Mouse (Mus musculus) liver, embryonic 12.5 days (tissue): ENCODE measurements around the gene Il18. TPM values are rescaled to one million over a fixed set of nuclear protein-coding genes. Genes with fewer than 3 reads are reported as not detected.

ENCODE experiments used
- ATAC-seq: fragments of 200-750 bp; cut with Nextera tagmentation; 2 replicates; pipeline ENCODE4 v1.8.0; 2017; ENCODE audit warnings: moderate number of reproducible peaks, mild to moderate bottlenecking, moderate library complexity
- H3K27ac ChIP-seq: fragments of 300-500 bp; sonication (generic); 2 replicates; pipeline ENCODE4 v1.5.1; 2016; ENCODE audit warnings: mild to moderate bottlenecking
- H3K27me3 ChIP-seq: fragments of 300-500 bp; sonication (generic); replicated peaks from 2 replicates; pipeline ENCODE4 v1.6.1; 2016; ENCODE audit warnings: mild to moderate bottlenecking, moderate library complexity
- H3K36me3 ChIP-seq: fragments of 300-500 bp; sonication (generic); 2 replicates; pipeline ENCODE4 v1.6.1; 2016; ENCODE audit warnings: mild to moderate bottlenecking, moderate library complexity
- H3K4me1 ChIP-seq: fragments of 300-500 bp; sonication (generic); 2 replicates; pipeline ENCODE4 v1.6.1; 2016
- H3K4me2 ChIP-seq: fragments of 300-500 bp; sonication (generic); 2 replicates; pipeline ENCODE4 v1.6.1; 2016; ENCODE audit warnings: mild to moderate bottlenecking, moderate library complexity
- H3K4me3 ChIP-seq: fragments of 300-500 bp; sonication (generic); 2 replicates; pipeline ENCODE4 v1.5.1; 2016; ENCODE audit warnings: mild to moderate bottlenecking, moderate library complexity
- H3K9ac ChIP-seq: fragments of 300-500 bp; sonication (generic); 2 replicates; pipeline ENCODE4 v1.6.1; 2016; ENCODE audit warnings: mild to moderate bottlenecking, moderate library complexity
- H3K9me3 ChIP-seq: fragments of 300-500 bp; sonication (generic); replicated peaks from 2 replicates; pipeline ENCODE4 v1.6.1; 2016; ENCODE audit warnings: mild to moderate bottlenecking, moderate library complexity
- WGBS: fragments of 180-500 bp; shearing (Covaris S2); methylation state at CpG from one replicate; pipeline ENCODE4 v1.1.7; 2016; ENCODE audit not compliant: insufficient replicate concordance; 5-methylcytosine and 5-hydroxymethylcytosine counted together
- polyA plus RNA-seq: library from polyadenylated mRNA; unstranded; fragments of >200 nt; fragmentation: Nextera tagmentation; extraction: Ambion mirVana; gene quantifications from 2 replicates; pipeline ENCODE4 v1.2.1, GENCODE M21; 2016

The Il18 gene
- polyA plus RNA-seq, 1 experiment from 2014 or later: 3.1 TPM

GRCm38 (mm10) chr9:50555094-50555446 is 443 bp downstream of the Il18 start, which contains the start of gene Bco2:
Gene Bco2 (minus strand): TSS chr9:50555181.
- Histone ChIP-seq H3K27ac (no peak within 1 kb of the TSS), H3K36me3 (no peaks in the 10 kb centered on the region), H3K4me2 (peak within 1 kb of the TSS; percentile 22), H3K9me3 (no peaks in the 10 kb centered on the region), H3K4me1 (no peaks in the 10 kb centered on the region), H3K27me3 (0 out of 2 replicates have a peak, but pooled peaks cover 3% of the 10 kb centered on the region), H3K4me3 (peak within 1 kb of the TSS; percentile 9; the same call in 1 of the 2 replicates), H3K9ac (no peak within 1 kb of the TSS)
- ATAC-seq: no peak
- 52% methylated on average over 2 of the region's 2 CpGs for WGBS

- Histone ChIP-seq H3K27me3 (peaks cover 7% of the 10 kb centered on the region; the same call in 1 of the 2 replicates), H3K9ac (no peak within 1 kb of the TSS), H3K27ac (no peak within 1 kb of the TSS), H3K4me3 (no peak within 1 kb of the TSS), H3K4me1 (no peaks in the 10 kb centered on the region), H3K4me2 (no peak within 1 kb of the TSS), H3K36me3 (no peaks in the 10 kb centered on the region), H3K9me3 (no peaks in the 10 kb centered on the region)
- ATAC-seq: no peak
- 79% methylated on average over 38 of the region's 38 CpGs for WGBS
Measured at GRCm38 (mm10) chr9:50561145-50561917, 6.7 kb downstream of the Il18 start, which contains the start of gene Tex12. Gene Tex12 (minus strand): TSS chr9:50561325.

DNA sequence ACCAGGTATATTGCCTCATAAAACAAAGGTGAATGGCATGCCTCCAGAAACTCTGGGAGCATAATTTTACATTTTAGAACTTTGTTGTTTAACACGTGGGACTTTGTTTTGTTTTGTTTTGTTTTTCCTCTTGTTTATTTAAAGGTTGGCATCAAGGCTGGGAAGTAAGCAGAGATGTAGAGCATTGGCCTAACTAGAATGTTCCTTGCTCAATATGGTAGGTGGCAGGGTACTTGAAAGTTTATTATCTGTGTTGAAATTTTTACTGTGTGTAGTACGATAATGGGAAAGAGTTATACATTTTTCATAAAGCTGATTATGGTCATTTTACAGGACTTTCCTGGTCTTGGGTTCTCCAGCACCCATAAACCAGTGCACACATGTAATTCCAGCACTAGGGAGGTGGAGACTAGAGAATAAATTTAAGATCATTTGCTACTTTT is 7.3 kb downstream of the Il18 start:
- Histone ChIP-seq H3K4me1 (no peaks in the 10 kb centered on the region), H3K27ac (no peak overlapping the region), H3K27me3 (peaks cover 7% of the 10 kb centered on the region; the same call in 1 of the 2 replicates), H3K4me2 (no peak overlapping the region), H3K9me3 (no peaks in the 10 kb centered on the region), H3K4me3 (no peak overlapping the region), H3K9ac (no peak overlapping the region), H3K36me3 (no peaks in the 10 kb centered on the region)
- no peak for ATAC-seq
- WGBS: 67% methylated on average over 2 of the region's 2 CpGs

DNA sequence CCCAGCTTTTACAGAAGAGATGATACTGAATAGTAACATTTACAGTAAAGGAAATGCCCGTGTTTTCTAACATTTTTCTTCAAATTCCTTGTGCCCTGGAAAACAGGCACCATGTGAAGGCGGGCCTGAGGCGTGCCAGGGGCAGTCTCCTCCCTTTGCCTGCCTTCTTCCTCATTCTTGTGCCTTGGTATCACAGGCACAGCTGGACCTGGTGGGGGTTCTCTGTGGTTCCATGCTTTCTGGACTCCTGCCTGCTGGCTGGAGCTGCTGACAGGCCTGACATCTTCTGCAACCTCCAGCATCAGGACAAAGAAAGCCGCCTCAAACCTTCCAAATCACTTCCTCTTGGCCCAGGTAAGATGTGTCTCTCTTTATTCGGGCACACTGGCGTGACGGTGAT is 10.5 kb downstream of the Il18 start:
- Histone ChIP-seq H3K36me3 (no peaks in the 10 kb centered on the region), H3K4me3 (no peak overlapping the region), H3K9ac (no peak overlapping the region), H3K4me1 (no peaks in the 10 kb centered on the region), H3K4me2 (no peak overlapping the region), H3K9me3 (no peaks in the 10 kb centered on the region), H3K27me3 (peaks cover 7% of the 10 kb centered on the region; the same call in 1 of the 2 replicates), H3K27ac (no peak overlapping the region)
- WGBS: 56% methylated on average over 7 of the region's 7 CpGs
- no peak for ATAC-seq

- no peaks in the 10 kb centered on the region for H3K4me1 ChIP-seq
- H3K27me3 ChIP-seq: peaks cover 2% of the 10 kb centered on the region; the same call in 1 of the 2 replicates
- no peak for ATAC-seq
- 29% methylated on average over 4 of the region's 4 CpGs for WGBS
- H3K9me3 ChIP-seq: no peaks in the 10 kb centered on the region
- H3K4me2 ChIP-seq: no peak overlapping the region
- H3K9ac ChIP-seq: no peak overlapping the region
- H3K4me3 ChIP-seq: no peak overlapping the region
- no peak overlapping the region for H3K27ac ChIP-seq
- H3K36me3 ChIP-seq: no peaks in the 10 kb centered on the region
Measured at GRCm38 (mm10) chr9:50565940-50566339, 11.3 kb downstream of the Il18 start.

DNA sequence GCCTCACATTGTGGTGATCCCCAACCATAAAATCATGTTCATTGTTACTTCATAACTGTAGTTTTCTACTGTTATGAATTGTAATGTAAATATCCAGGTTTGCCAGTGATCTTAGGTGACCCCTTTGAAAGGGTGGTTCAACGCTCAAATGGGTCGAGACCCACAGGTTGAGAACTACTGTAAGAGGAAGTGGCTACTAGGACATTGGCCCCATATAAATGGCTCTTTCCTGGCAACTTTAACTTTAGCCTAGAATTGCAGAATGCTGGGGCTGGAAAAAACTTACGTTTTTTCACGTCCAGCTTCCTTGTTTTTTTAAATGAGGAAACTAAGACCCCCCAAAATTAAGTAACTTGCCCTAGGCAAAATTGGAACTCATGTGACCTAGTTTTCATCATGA is 12.7 kb downstream of the Il18 start:
- Histone ChIP-seq H3K27me3 (no peaks in the 10 kb centered on the region), H3K4me1 (no peaks in the 10 kb centered on the region), H3K4me2 (no peak overlapping the region), H3K9me3 (no peaks in the 10 kb centered on the region), H3K27ac (no peak overlapping the region), H3K36me3 (no peaks in the 10 kb centered on the region), H3K9ac (no peak overlapping the region), H3K4me3 (no peak overlapping the region)
- ATAC-seq: no peak
- 62% methylated on average over 4 of the region's 4 CpGs for WGBS

GRCm38 (mm10) chr9:50567881-50568280 is 13.3 kb downstream of the Il18 start:
- no peak for ATAC-seq
- WGBS: 80% methylated on average over 2 of the region's 2 CpGs
- Histone ChIP-seq H3K4me3 (no peak overlapping the region), H3K9me3 (no peaks in the 10 kb centered on the region), H3K27me3 (no peaks in the 10 kb centered on the region), H3K4me1 (no peaks in the 10 kb centered on the region), H3K9ac (no peak overlapping the region), H3K4me2 (no peak overlapping the region), H3K27ac (no peak overlapping the region), H3K36me3 (no peaks in the 10 kb centered on the region)

GRCm38 (mm10) chr9:50569599-50570525 is 15.2 kb downstream of the Il18 start:
- Histone ChIP-seq H3K9ac (no peak overlapping the region), H3K36me3 (no peaks in the 10 kb centered on the region), H3K27me3 (no peaks in the 10 kb centered on the region), H3K27ac (no peak overlapping the region), H3K4me3 (no peak overlapping the region), H3K4me1 (no peaks in the 10 kb centered on the region), H3K9me3 (no peaks in the 10 kb centered on the region), H3K4me2 (no peak overlapping the region)
- WGBS: 60% methylated on average over 10 of the region's 10 CpGs
- no peak for ATAC-seq

DNA sequence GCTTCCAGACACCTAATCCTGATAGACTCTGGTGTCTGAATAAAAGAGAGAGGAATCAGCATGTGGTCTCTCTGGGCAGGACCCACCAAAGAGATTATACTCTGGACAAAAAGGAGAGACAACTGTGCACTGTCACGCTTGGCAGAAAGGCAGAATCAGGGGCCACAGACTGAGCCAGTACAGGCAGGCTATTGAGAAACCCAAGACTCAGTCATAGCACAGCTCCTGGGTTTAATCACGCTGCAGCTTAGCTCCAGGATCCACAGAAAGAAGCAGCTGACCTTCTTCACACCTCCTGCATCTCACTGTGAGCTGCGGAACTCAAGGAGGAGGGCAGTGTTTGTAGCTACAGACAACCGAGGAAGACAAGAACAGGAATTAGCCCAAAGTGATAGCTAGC is 25.7 kb downstream of the Il18 start:
- no peaks in the 10 kb centered on the region for H3K4me1 ChIP-seq
- H3K9me3 ChIP-seq: no peaks in the 10 kb centered on the region
- H3K27ac ChIP-seq: no peak overlapping the region
- H3K27me3 ChIP-seq: no peaks in the 10 kb centered on the region
- no peaks in the 10 kb centered on the region for H3K36me3 ChIP-seq
- H3K9ac ChIP-seq: no peak overlapping the region
- H3K4me2 ChIP-seq: no peak overlapping the region
- no peak overlapping the region for H3K4me3 ChIP-seq
- no peak for ATAC-seq
- 39% methylated on average over 4 of the region's 4 CpGs for WGBS

DNA sequence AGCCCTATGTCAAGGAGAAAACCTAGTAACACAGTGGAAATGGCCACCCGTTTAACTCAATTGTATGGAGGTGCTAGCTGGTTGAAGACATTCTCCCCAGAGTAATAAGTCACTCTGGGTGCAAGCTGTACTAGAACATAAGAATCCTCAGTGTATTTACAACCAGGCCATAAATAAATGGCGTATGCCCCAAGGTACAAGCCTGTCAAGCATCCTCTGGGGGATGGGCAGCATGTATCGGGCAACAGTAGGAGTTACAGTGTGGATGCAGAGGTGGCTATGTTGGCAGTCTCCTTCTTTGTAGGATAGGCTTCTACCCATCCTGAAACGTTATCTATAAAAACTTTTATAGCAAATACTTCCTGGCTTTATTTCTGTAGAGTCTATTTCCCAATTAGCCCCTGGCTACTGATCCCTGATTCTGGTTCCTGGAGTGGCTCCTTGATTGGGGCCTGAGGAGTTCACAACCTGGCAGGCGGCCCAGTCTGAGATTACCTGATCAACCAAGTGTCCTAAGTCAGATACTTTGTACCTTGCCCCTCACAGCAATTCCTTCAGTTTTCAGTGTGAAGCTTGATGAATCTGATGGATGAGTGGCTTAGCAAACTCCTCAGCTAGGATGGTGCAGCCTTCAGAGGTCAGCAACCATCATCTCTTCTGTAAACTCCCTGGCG is 30.7 kb downstream of the Il18 start:
- H3K9me3 ChIP-seq: no peaks in the 10 kb centered on the region
- no peak for ATAC-seq
- H3K4me3 ChIP-seq: no peak overlapping the region
- no peaks in the 10 kb centered on the region for H3K4me1 ChIP-seq
- no peak overlapping the region for H3K27ac ChIP-seq
- H3K9ac ChIP-seq: no peak overlapping the region
- no peaks in the 10 kb centered on the region for H3K27me3 ChIP-seq
- no peaks in the 10 kb centered on the region for H3K36me3 ChIP-seq
- no peak overlapping the region for H3K4me2 ChIP-seq
- 62% methylated on average over 6 of the region's 6 CpGs for WGBS

DNA sequence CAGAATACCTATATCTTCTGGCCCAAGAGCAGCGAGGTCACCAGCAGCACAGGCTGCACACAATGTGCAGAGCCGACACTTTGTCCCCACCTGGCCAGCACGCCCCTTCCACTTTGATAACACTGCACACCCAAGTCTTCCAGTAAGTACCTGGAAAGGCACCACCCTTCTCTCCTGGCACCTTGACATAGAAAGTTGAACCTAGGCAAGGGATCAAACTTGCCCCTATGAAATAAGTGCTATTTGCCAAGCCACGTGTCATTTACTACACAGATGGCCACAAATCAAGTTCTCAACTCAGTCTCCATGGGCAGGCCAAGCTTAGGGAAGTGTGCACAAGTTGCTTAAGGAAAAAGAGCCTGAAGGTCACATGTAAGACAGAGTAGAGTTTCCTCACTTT is 32.3 kb downstream of the Il18 start:
- Histone ChIP-seq H3K4me1 (no peaks in the 10 kb centered on the region), H3K4me2 (no peak overlapping the region), H3K4me3 (no peak overlapping the region), H3K36me3 (no peaks in the 10 kb centered on the region), H3K27me3 (no peaks in the 10 kb centered on the region), H3K27ac (no peak overlapping the region), H3K9ac (no peak overlapping the region), H3K9me3 (no peaks in the 10 kb centered on the region)
- no peak for ATAC-seq
- WGBS: 60% methylated on average over 4 of the region's 4 CpGs
